Mouse (Mus musculus) c-Kit-negative CD71-positive TER-119-positive erythroid progenitor cells, embryonic 14.5 days (primary cell): ENCODE data around the gene Hspbap1.

Source experiments
- DNase-seq: peaks from one replicate; pipeline ENCODE4 v3.0.0-alpha.2; 2013; ENCODE audit warnings: low read depth, low spot score

The Hspbap1 gene

GRCm38 (mm10) chr16:35871898-35872297 is 101.7 kb downstream of the Hspbap1 start:
- DNase-seq, result no peak

- no peak for DNase-seq
Measured at GRCm38 (mm10) chr16:35872410-35873006, 102.3 kb downstream of the Hspbap1 start.

- DNase-seq, result no peak
Measured at GRCm38 (mm10) chr16:35874416-35874815, 104.2 kb downstream of the Hspbap1 start.
